Mouse (Mus musculus): ENCODE data around the gene Mdn1. TPM values are rescaled to one million over a fixed set of nuclear protein-coding genes. Genes with fewer than 3 reads are reported as not detected.

Gene Mdn1
- polyA plus RNA-seq (2015; fragmentation: Nextera tagmentation; extraction: Ambion mirVana): 9.8 and 12.8 TPM in 2 replicates

- peak within 1 kb of the TSS; percentile 95 for H3K4me3 ChIP-seq
- H3K36me3 ChIP-seq: peaks cover 15% of the 10 kb centered on the region
- H3K4me1 ChIP-seq (replicated peaks): peaks cover 19% of the 10 kb centered on the region
- H3K27me3 ChIP-seq: no peaks in the 10 kb centered on the region
- peak within 1 kb of the TSS; percentile 84 for H3K27ac ChIP-seq (replicated peaks)
- WGBS: 0% methylated on average over 68 of the region's 68 CpGs
- H3K9ac ChIP-seq: peak within 1 kb of the TSS; percentile 79
- no peaks in the 10 kb centered on the region for H3K9me3 ChIP-seq
- peak; percentile 95 for ATAC-seq (ENCODE audit: low read depth)
- peak within 1 kb of the TSS; percentile 82 for H3K4me2 ChIP-seq
These were observed at the start of gene Mdn1 for GRCm38 (mm10) chr4:32656918-32657662. Gene Mdn1, plus strand, starts transcription at chr4:32657119.

DNA sequence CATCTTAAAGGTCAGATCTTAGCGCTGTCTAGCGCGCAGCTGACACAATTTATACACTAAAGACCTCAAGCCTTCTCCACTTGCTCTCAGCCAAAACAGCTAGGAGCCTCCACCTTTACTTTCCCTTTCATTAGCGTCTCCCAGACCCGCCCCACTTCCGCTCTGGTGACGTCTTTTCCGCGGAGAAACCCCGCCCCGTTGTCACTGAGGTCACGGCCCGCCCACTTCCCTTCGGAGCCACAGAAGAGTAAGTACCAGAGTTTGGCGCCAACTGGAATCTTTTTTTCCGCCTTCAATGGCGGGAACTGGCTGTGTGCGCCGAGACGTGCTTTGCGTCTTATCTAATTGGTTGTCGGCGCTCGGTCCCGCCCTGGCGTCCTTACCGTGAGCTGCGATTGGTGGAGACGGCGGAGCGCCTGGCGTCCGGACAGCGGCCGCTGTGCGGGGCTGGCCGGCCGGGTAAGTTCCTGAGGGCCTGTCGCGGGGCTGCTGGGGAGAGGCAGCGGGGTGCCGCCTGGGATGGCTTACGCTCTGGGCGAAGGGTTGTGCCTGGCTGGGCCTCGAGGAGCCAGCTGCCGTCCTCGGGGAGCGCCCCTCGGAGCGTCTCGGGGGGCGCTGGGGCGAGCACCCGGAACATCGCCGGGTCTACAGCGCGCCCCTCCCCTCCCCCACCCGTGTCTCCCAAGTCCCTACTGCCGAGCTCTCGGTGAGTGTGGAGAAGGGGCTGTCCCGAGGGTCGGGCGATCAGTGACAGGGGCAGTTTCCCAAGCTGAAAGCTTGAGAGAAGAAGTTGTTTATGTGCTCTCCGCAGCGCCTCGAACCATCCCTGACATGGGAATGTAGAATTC lies 41.7 kb upstream of the Mdn1 start, which contains the start of gene Casp8ap2:
TSS of gene Casp8ap2 (plus strand) at position 418 of the 848 bp plus-strand sequence.
- peak within 1 kb of the TSS; percentile 88 for H3K27ac ChIP-seq (replicated peaks)
- no peaks in the 10 kb centered on the region for H3K27me3 ChIP-seq
- H3K4me3 ChIP-seq: peak within 1 kb of the TSS; percentile 91
- peak within 1 kb of the TSS; percentile 87 for H3K9ac ChIP-seq
- H3K36me3 ChIP-seq: no peaks in the 10 kb centered on the region
- H3K4me1 ChIP-seq (replicated peaks): peaks cover 20% of the 10 kb centered on the region
- under 1% methylated on average over 67 of the region's 67 CpGs for WGBS
- H3K9me3 ChIP-seq: no peaks in the 10 kb centered on the region
- ATAC-seq (ENCODE audit: low read depth): peak; percentile 100
- peak within 1 kb of the TSS; percentile 84 for H3K4me2 ChIP-seq

- Histone ChIP-seq H3K9ac (no peak overlapping the region), H3K9me3 (no peaks in the 10 kb centered on the region), H3K4me1 (replicated peaks) (peaks cover 9% of the 10 kb centered on the region), H3K27ac (replicated peaks) (no peak overlapping the region), H3K4me3 (no peak overlapping the region), H3K36me3 (peaks cover 10% of the 10 kb centered on the region), H3K27me3 (no peaks in the 10 kb centered on the region), H3K4me2 (no peak overlapping the region)
- no peak for ATAC-seq (ENCODE audit: low read depth)
These were observed 35.3 kb upstream of the Mdn1 start for GRCm38 (mm10) chr4:32621637-32622036.

- Histone ChIP-seq H3K36me3 (peaks cover 46% of the 10 kb centered on the region), H3K27ac (replicated peaks) (no peak overlapping the region), H3K4me1 (replicated peaks) (peaks cover 7% of the 10 kb centered on the region), H3K27me3 (no peaks in the 10 kb centered on the region), H3K4me2 (no peak overlapping the region), H3K4me3 (no peak overlapping the region), H3K9me3 (no peaks in the 10 kb centered on the region), H3K9ac (no peak overlapping the region)
- 86% methylated on average over 5 of the region's 5 CpGs for WGBS
- ATAC-seq (ENCODE audit: low read depth): no peak
These were observed 5.2 kb upstream of the Mdn1 start for GRCm38 (mm10) chr4:32651669-32652068.

DNA sequence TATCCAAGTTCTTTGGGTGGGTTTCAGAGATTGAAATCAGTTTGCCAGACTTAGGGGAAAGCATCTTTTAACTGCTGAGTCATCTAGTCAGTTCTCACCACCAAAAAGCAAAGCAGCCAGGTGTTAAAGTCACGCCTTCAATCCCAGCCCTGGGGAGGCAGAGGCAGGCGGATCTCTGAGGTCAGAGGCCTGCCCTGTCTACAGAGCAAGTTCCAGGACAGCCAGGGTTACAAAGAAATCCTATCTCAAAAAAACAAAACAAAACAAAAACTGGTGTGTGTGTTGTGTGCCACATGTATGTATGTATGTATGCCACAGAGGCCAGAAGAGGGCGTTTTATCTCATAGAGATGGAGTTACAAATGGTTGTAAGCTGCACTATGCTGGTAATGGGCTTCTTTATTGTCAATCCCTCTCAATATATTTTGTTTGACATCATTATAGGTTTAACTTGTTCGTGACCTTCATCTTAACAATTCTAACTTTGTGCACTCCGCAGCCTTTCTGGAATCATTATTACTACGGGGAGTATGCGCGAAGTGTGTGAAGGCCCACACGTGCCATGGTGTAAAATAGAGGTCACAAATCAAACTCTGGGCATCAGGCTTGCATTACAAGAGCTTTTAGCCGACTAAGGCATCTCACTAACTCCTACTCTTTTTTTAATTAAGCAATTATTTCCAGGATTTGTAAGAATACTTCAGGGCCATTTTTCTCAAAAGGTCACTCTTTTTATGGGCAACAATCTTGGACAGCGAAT lies 594 bp upstream of the Mdn1 start:
- WGBS: 48% methylated on average over 11 of the region's 11 CpGs
- H3K27ac ChIP-seq (replicated peaks): peak overlapping the region; percentile 84
- peak overlapping the region; percentile 82 for H3K4me2 ChIP-seq
- H3K9me3 ChIP-seq: no peaks in the 10 kb centered on the region
- peaks cover 20% of the 10 kb centered on the region for H3K36me3 ChIP-seq
- peaks cover 19% of the 10 kb centered on the region for H3K4me1 ChIP-seq (replicated peaks)
- peak; percentile 60 for ATAC-seq (ENCODE audit: low read depth)
- H3K4me3 ChIP-seq: peak overlapping the region; percentile 95
- no peaks in the 10 kb centered on the region for H3K27me3 ChIP-seq
- H3K9ac ChIP-seq: peak overlapping the region; percentile 79

DNA sequence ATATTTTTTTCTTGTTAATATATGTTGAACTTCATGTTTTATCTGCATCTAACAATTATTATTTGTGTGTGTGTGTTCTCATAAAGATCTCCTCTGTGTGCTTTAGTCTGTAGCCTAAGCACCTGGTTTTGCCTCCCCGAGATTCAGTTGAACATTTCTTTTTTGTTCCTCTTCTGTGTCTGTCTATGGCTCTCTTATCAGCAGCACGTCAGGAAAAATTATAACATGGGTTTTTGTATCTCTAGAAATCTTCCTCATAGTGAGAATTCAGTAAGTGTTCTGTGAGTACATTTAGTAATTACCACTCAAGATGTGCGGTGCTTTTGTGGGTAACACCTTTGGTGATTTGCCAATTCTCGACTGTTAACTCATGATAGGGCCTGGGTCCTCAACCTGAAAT lies 8.9 kb downstream of the Mdn1 start:
- no peaks in the 10 kb centered on the region for H3K4me1 ChIP-seq (replicated peaks)
- H3K4me2 ChIP-seq: no peak overlapping the region
- WGBS: 96% methylated on average over 4 of the region's 4 CpGs
- H3K27me3 ChIP-seq: no peaks in the 10 kb centered on the region
- no peak overlapping the region for H3K9ac ChIP-seq
- peaks cover 71% of the 10 kb centered on the region for H3K36me3 ChIP-seq
- ATAC-seq (ENCODE audit: low read depth): no peak
- no peak overlapping the region for H3K27ac ChIP-seq (replicated peaks)
- H3K4me3 ChIP-seq: no peak overlapping the region
- H3K9me3 ChIP-seq: no peaks in the 10 kb centered on the region

DNA sequence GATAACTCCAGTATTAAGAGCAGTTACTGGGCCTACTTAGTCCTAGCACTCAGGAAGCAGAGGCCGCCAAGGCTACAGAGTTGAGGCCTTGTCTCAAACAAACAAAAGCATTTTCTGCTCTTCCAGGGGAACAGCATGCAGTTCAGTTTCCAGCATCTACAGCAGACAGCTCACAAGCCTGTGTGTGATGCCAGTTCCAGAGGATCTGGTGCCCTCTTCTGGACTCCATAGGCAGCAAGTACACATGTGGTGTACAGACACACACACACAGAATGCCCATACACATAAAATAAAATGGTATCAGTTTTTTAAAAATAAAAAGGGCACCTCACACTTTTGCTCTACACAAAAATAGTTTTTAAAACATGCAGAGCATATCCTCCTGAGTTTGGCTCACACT lies 11.4 kb downstream of the Mdn1 start:
- Histone ChIP-seq H3K27me3 (no peaks in the 10 kb centered on the region), H3K9me3 (no peaks in the 10 kb centered on the region), H3K27ac (replicated peaks) (no peak overlapping the region), H3K4me3 (no peak overlapping the region), H3K9ac (no peak overlapping the region), H3K4me1 (replicated peaks) (no peaks in the 10 kb centered on the region), H3K36me3 (peaks cover 86% of the 10 kb centered on the region), H3K4me2 (no peak overlapping the region)
- WGBS: 91% methylated on average over 1 of the region's 1 CpGs
- ATAC-seq (ENCODE audit: low read depth): no peak

DNA sequence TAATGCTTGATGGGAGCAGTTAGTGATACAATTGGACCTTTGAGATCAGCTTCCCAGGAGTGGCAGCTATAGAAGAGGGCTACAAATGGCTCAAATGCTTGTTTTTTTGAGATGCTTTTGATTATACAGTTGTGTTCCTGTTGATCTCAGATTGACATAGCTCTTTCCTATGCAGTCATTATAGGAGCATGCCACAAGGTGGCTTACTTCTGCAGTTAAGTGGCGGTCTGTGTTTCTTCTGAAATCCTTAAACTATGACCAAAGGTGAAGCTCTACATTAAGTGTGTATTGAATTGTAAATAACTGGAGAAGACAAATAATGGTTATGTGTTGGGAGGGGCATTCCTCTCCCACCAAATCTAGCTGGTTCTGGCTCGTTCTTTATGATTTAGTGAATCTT lies 12.9 kb downstream of the Mdn1 start:
- H3K9me3 ChIP-seq: no peaks in the 10 kb centered on the region
- H3K4me3 ChIP-seq: no peak overlapping the region
- 92% methylated on average over 2 of the region's 2 CpGs for WGBS
- no peak overlapping the region for H3K4me2 ChIP-seq
- no peak for ATAC-seq (ENCODE audit: low read depth)
- H3K9ac ChIP-seq: no peak overlapping the region
- H3K27me3 ChIP-seq: no peaks in the 10 kb centered on the region
- H3K4me1 ChIP-seq (replicated peaks): no peaks in the 10 kb centered on the region
- no peak overlapping the region for H3K27ac ChIP-seq (replicated peaks)
- H3K36me3 ChIP-seq: peaks cover 84% of the 10 kb centered on the region

- Histone ChIP-seq H3K9me3 (no peaks in the 10 kb centered on the region), H3K27ac (replicated peaks) (no peak overlapping the region), H3K4me3 (no peak overlapping the region), H3K9ac (no peak overlapping the region), H3K4me1 (replicated peaks) (no peaks in the 10 kb centered on the region), H3K27me3 (no peaks in the 10 kb centered on the region), H3K4me2 (no peak overlapping the region), H3K36me3 (peaks cover 95% of the 10 kb centered on the region)
- whole genome bisulfite sequencing: 96% methylated on average over 2 of the region's 2 CpGs
- ATAC-seq (ENCODE audit: low read depth): no peak
These were observed 17.1 kb downstream of the Mdn1 start for GRCm38 (mm10) chr4:32674025-32674424.

GRCm38 (mm10) chr4:32677471-32677870 lies 20.6 kb downstream of the Mdn1 start:
- Histone ChIP-seq H3K9ac (no peak overlapping the region), H3K27ac (replicated peaks) (no peak overlapping the region), H3K4me2 (no peak overlapping the region), H3K36me3 (peaks cover 87% of the 10 kb centered on the region), H3K4me3 (no peak overlapping the region), H3K9me3 (no peaks in the 10 kb centered on the region), H3K4me1 (replicated peaks) (no peaks in the 10 kb centered on the region), H3K27me3 (no peaks in the 10 kb centered on the region)
- WGBS: 95% methylated on average over 3 of the region's 3 CpGs
- no peak for ATAC-seq (ENCODE audit: low read depth)

DNA sequence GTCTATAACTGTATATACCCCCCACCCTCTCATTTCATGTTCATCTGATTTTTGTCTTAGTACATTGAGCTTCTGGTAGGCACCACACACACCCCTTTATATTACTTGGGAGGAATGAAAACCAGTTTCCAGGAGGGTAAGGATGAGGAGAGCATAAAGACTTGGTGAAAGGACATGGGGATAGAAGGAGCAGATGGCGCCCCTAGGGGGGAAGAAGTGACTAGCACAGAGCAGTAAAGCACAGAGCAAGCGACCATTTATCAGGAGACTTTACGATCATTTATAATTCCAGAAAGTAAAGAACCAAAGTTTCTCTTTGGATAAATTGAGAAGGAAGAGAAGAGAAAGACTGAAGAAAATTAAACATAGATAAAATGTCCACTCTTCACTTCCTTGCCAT lies 23.9 kb downstream of the Mdn1 start:
- H3K4me1 ChIP-seq (replicated peaks): no peaks in the 10 kb centered on the region
- no peak overlapping the region for H3K4me2 ChIP-seq
- 78% methylated on average over 3 of the region's 3 CpGs for WGBS
- H3K9ac ChIP-seq: no peak overlapping the region
- H3K4me3 ChIP-seq: no peak overlapping the region
- H3K9me3 ChIP-seq: no peaks in the 10 kb centered on the region
- H3K27me3 ChIP-seq: no peaks in the 10 kb centered on the region
- ATAC-seq (ENCODE audit: low read depth): no peak
- peaks cover 80% of the 10 kb centered on the region for H3K36me3 ChIP-seq
- no peak overlapping the region for H3K27ac ChIP-seq (replicated peaks)

DNA sequence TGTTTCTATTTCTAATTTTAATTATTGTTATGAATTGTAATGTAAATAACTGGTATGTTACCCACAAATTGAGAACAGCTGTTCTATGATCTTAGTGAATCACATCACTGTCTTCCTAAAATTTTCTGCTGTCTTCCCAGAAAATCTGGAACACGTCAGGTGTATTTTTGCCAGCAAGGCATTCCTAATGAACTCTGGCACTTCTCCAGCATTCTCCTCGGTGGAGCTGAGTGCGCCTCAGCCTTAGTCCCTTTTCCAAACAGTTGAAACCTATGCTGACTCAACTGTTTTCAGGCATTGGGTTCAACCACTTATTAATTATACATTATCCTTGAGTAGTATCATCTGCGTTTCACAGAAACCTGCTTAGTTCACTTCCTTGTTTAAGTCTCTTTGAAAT lies 25.6 kb downstream of the Mdn1 start:
- Histone ChIP-seq H3K27me3 (no peaks in the 10 kb centered on the region), H3K9ac (no peak overlapping the region), H3K36me3 (peaks cover 77% of the 10 kb centered on the region), H3K27ac (replicated peaks) (no peak overlapping the region), H3K4me1 (replicated peaks) (no peaks in the 10 kb centered on the region), H3K9me3 (no peaks in the 10 kb centered on the region), H3K4me3 (no peak overlapping the region), H3K4me2 (no peak overlapping the region)
- ATAC-seq (ENCODE audit: low read depth): no peak
- WGBS: 81% methylated on average over 4 of the region's 4 CpGs

Measured in neural tube, embryonic 13.5 days (tissue).